In the genomic region with DNA sequence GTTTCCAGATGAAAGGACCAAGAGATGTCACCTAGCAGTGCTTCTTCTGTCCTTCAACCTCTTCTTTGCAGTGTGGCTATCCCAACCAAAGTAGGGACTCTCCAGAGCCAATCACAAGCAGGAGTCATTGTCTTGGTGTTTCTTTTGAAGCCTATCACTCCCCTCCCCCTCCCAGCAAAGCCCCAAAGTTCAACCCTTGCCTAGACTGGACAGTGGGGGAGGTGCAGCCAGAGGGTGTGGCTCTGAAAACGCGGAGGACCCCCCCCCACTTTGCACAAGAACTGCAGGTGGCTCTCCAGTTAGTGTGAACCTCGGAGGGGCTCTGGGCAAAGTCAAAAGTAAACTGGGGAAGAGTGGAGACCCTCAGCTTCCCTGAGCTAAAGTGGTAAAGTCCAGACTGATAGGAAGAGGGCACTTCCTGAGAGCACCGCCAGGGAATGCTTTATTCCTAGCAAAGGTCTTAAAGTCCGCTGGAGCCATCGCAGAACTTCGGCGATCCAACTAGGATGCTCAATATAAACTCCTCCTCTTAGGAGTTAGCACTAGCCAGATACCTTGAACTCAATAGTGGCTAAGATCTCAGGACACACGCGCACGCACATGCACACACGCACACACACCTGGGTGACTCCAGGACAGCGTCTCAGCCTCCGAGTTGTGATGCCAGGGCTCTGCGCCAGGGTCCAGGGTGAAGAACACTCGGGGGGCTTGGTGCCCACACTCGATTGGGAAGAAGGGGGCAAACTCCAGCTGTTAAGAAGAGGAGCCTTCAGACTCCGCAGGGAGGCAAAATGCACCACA, we compare ENCODE assay signal across 8 mouse cellular contexts. TPM values are rescaled to one million over a fixed set of nuclear protein-coding genes. Genes with fewer than 3 reads are reported as not detected.
DNase-seq lines count a peak whose midpoint lies in the region; ATAC-seq lines count a peak whose summit lies in the region.

No protein-coding gene starts in this region.

- H3K27ac ChIP-seq in heart, embryonic 15.5 days, result peak overlapping the region; percentile 81
- peak overlapping the region; percentile 79; the same call in 1 of the 2 replicates for H3K27ac ChIP-seq in limb, embryonic 13.5 days
- H3K27ac ChIP-seq in neural tube, embryonic 14.5 days (ENCODE audit: low read depth, low read length), result no peak overlapping the region

- WGBS in heart, embryonic 15.5 days, result under 1% methylated on average over 18 of the region's 18 CpGs
- under 1% methylated on average over 18 of the region's 18 CpGs for WGBS in limb, embryonic 13.5 days
- WGBS in neural tube, embryonic 14.5 days, result under 1% methylated on average over 18 of the region's 18 CpGs

- no peaks in the 10 kb centered on the region for H3K9me3 ChIP-seq in heart, embryonic 15.5 days (replicated peaks)
- H3K9me3 ChIP-seq in limb, embryonic 13.5 days, result no peaks in the 10 kb centered on the region
- no peaks in the 10 kb centered on the region for H3K9me3 ChIP-seq in neural tube, embryonic 14.5 days (ENCODE audit: control insufficient read depth, low read length)

- peak overlapping the region; percentile 85 for H3K9ac ChIP-seq in heart, embryonic 15.5 days
- H3K9ac ChIP-seq in limb, embryonic 13.5 days, result peak overlapping the region; percentile 85
- peak overlapping the region; percentile 64 for H3K9ac ChIP-seq in neural tube, embryonic 14.5 days (replicated peaks; ENCODE audit: low read depth, low read length)

- no peaks in the 10 kb centered on the region for H3K27me3 ChIP-seq in heart, embryonic 15.5 days
- H3K27me3 ChIP-seq in limb, embryonic 13.5 days, result no peaks in the 10 kb centered on the region
- no peaks in the 10 kb centered on the region for H3K27me3 ChIP-seq in neural tube, embryonic 14.5 days (ENCODE audit: control insufficient read depth, insufficient read depth, low read length)

- H3K4me3 ChIP-seq in heart, embryonic 15.5 days, result peak overlapping the region; percentile 82
- H3K4me3 ChIP-seq in limb, embryonic 13.5 days, result peak overlapping the region; percentile 88
- H3K4me3 ChIP-seq in neural tube, embryonic 14.5 days (ENCODE audit: low read depth, low read length), result peak overlapping the region; percentile 80

- no peaks in the 10 kb centered on the region for H3K36me3 ChIP-seq in heart, embryonic 15.5 days
- H3K36me3 ChIP-seq in limb, embryonic 13.5 days, result no peaks in the 10 kb centered on the region
- no peaks in the 10 kb centered on the region for H3K36me3 ChIP-seq in neural tube, embryonic 14.5 days (ENCODE audit: control insufficient read depth, insufficient read depth, low read length)

- no peak for ATAC-seq in heart, embryonic 15.5 days (replicated peaks; ENCODE audit: insufficient number of reproducible peaks, insufficient read depth, low FRiP score, low read depth)
- no peak for ATAC-seq in limb, embryonic 13.5 days (ENCODE audit: low FRiP score, low read depth)
- no peak for ATAC-seq in neural tube, embryonic 14.5 days (ENCODE audit: low read depth)

- peaks cover 57% of the 10 kb centered on the region for H3K4me1 ChIP-seq in heart, embryonic 15.5 days (replicated peaks)
- peaks cover 56% of the 10 kb centered on the region for H3K4me1 ChIP-seq in limb, embryonic 13.5 days
- H3K4me1 ChIP-seq in neural tube, embryonic 14.5 days (ENCODE audit: control insufficient read depth, insufficient read depth, low read length), result peaks cover 32% of the 10 kb centered on the region

- peak; percentile 96 for DNase-seq in heart, adult 11 months
- no peak for DNase-seq in heart, adult 8-10 months (ENCODE audit: low spot score)
- DNase-seq in cerebellum, adult 9-10 months, result peak; percentile 67
- no peak for DNase-seq in urinary bladder, postnatal 4 days (ENCODE audit: low spot score in 2 of 2)
- DNase-seq in frontal cortex, postnatal 36 days (ENCODE audit: low spot score in 2 of 2), result no peak

- peak overlapping the region; percentile 94 for H3K4me2 ChIP-seq in heart, embryonic 15.5 days
- H3K4me2 ChIP-seq in limb, embryonic 13.5 days (replicated peaks), result peak overlapping the region; percentile 95
- H3K4me2 ChIP-seq in neural tube, embryonic 14.5 days (ENCODE audit: low read depth, low read length), result peak overlapping the region; percentile 95

RNA-seq across cellular contexts. Expression of a gene that starts 0.9 kb away (rescaled TPM):
- total RNA-seq in heart, adult 8-10 months (2022), result 1 to 10 TPM; 2.8 to 9.8 (median 7.7) TPM
- polyA plus RNA-seq in heart, embryonic 15.5 days (2015; fragmentation: Nextera tagmentation; extraction: Ambion mirVana), result 1.9 and 3.8 TPM in 2 replicates
- polyA plus RNA-seq in limb, embryonic 13.5 days (2015; fragmentation: Nextera tagmentation; extraction: Ambion mirVana), result 6.8 and 7.3 TPM in 2 replicates
- 0.99 and 2.2 TPM in 2 replicates for polyA plus RNA-seq in neural tube, embryonic 14.5 days (2014; fragmentation: Nextera tagmentation; extraction: Ambion mirVana)

RNA-seq across cellular contexts. Expression of a gene that starts 49.4 kb away (rescaled TPM):
- total RNA-seq in heart, adult 8-10 months (2022), result under 1 TPM; 0.56 to 0.94 (median 0.60) TPM
- polyA plus RNA-seq in heart, embryonic 15.5 days (2015; fragmentation: Nextera tagmentation; extraction: Ambion mirVana), result 56.7 and 74.8 TPM in 2 replicates
- 85.6 and 89.9 TPM in 2 replicates for polyA plus RNA-seq in limb, embryonic 13.5 days (2015; fragmentation: Nextera tagmentation; extraction: Ambion mirVana)
- 4.3 and 8.8 TPM in 2 replicates for polyA plus RNA-seq in neural tube, embryonic 14.5 days (2014; fragmentation: Nextera tagmentation; extraction: Ambion mirVana)

Comparison
In these comparisons a context has a peak if more than half of its experiments do, and no peak if none do; other contexts are left out.
1. DNase-seq: peak in heart, adult 11 months (single experiment) and cerebellum, adult 9-10 months (single experiment); none in heart, adult 8-10 months (single experiment), urinary bladder, postnatal 4 days (0 of 2) and frontal cortex, postnatal 36 days (0 of 2).
2. Peak in every context shown above with its lines, with median percentiles within 50 percentile points of each other: H3K4me2 ChIP-seq, H3K4me3 ChIP-seq and H3K9ac ChIP-seq.